Mouse (Mus musculus): ENCODE measurements at regions not wholly inside any gene's neighbourhood (a gene's known extent, or its start where the extent isn't known, plus 50 kb on each side); places are given as distances from the start of the nearest gene placed in this dataset.

DNA sequence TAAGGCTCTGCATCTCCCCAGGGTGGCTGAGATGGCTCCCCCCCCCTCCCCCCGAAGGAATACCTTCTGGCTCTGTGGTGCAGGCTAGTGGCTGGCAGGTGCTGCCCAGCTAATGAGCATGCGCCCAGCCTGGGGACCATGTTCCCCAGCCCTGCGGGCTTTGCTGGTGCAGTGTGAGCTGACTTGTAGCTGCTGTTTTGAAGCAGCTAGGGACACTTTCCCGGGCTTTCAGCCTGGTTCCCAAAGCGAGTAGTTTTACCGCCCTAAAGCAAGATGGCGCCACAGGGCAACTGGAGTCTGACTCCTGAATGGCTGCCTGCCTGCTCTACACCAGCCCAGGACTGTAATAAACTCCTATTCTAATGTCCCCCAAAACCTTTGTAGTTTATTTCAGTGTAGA is 71.6 kb upstream of the Fam13c start:
- peak; percentile 72 for TF ChIP-seq CTCF (conservative IDR thresholded peaks at IDR 0.05; ENCODE audit: insufficient read depth, insufficient read length, low read depth, low read length)
- TF ChIP-seq POLR2A (IDR thresholded peaks at IDR 0.05; ENCODE audit: low read depth, low read length) = no peak
